Mouse (Mus musculus): Measurements from ENCODE around the gene Vapb. TPM values are rescaled to one million over a fixed set of nuclear protein-coding genes. Genes with fewer than 3 reads are reported as not detected.
"Not testable (repeated sequence)": the region's sequence is repeated elsewhere in the genome, so short reads cannot be mapped to it uniquely, and the experiment has no call there.

Vapb gene
- total RNA-seq (2021): 100 to 1,000 TPM; 128 TPM

DNA sequence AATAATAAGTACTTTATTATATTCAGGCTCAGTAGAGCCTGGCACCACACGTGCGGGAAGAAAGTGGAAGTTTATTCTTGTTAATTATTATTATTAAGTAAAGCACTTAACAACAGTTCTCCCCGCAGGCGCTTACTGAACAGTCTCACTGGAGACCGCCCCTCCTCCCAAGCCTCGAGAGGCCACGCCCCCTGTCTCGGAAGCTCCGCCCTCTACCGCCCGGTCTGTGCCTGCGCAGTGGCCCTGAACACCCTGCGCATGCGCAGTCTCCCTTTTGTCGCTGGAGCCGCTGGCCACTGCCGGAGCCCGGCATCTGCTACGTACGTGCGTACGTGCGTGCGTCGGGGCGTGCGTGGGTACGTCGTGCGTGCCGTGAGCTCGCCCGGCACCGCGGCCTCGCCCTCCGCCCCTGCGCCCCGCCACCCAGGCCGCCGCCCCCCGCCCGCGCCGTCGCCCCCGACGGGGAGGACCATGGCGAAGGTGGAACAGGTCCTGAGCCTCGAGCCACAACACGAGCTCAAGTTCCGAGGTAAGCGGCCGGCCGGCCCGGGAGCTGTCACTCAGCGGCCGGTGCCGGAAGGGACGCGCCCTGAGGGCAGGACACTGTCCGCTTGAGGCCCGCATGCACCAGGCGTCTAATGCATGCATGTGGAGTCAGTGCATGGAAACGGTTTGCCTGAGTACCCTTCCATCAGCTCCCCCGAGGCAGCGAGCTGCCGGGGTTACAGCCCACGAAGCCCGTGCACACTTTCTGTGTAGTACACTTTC, at the start of gene Vapb:
Vapb (plus strand) TSS at position 290 of the 768 bp plus-strand sequence.
- intact Hi-C loops (cut with DNase I): loop anchor here (2.0 to 5.0 kb wide), 2 partner anchors 75 to 373 kb away; partner anchors contain the start of gene Npepl1
- peak; percentile 97 for DNase-seq (ENCODE audit: low spot score)

DNA sequence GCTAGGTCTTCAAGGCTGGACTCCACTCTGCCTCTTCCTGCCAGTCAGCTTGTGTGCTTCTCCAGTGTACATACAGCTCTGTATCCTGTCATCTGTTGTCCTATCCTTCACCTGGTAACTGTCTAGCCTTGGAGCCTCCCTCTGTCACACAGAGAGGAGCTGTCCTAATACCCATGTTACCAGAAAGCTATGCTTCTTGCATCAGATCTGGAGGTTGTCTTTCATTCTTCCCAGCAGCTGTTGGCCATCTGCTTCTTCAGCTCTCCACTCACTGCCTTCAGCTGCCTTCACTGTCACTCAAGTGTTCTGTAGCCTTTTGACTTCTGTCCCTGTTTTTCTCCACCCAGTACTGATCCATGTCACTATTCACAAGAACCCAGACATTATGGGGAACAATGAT, 47.5 kb upstream of the Vapb start:
- DNase-seq (ENCODE audit: low spot score): no peak
- intact Hi-C loops (cut with DNase I): no loop called here

DNA sequence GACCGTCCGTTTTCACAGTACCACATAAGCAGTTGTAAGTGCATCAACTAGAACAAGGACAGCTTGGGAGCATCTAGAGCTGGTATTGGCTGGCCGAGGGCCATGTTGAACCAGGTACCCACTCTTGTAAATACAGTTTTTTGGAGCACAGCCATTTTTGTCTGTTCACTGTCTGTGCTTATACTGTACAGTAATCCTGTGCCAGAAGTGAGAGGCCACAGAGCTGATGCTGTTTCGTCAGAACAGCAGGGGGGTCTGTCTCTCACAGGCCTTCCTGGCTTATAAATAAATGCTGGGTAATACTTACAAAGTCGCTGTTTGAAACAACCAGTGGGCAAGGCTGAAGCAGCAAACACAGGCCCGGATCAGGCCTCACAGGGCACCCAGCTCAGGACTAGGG, 45.6 kb upstream of the Vapb start:
- DNase-seq (ENCODE audit: low spot score): no peak
- intact Hi-C loops (cut with DNase I): no loop called here

DNA sequence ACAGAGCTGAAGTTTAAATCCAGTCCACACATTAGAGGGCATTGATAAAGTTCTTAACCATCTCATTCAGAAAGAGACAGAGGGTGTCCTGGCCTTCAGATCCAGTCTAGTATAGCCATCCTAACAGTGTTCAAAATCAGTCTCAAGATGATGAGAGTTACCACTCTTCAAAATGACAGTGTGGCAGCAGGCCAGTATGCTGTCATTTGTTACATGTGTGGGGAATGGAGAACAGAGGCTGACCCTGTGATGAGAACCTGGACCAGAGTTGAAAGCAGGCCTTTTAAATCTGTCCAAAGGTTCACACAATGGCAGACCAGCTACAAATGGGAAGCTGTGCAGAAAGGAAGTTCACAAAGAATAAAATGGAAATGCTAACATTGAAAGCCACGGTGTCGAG, 44.6 kb upstream of the Vapb start:
- intact Hi-C loops (cut with DNase I): no loop called here
- no peak for DNase-seq (ENCODE audit: low spot score)

DNA sequence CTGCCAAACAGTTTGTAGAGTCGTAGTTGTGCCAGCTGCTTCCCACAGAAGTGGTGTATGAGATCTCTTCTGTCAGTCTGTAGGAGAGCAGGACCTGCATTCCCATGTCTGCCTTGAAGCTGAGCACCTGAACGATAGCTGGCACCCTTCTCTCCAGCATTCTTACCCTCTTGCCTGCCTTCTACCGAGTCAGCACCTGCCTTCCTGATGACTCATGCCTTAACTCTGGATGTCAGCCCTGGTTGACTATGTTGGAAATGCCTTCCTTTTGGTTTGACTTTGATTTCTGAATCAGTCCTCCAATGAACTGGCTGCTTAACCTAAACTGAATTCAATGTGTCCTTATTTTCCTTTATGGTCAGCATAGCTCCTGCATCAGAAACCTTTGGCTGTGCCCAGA, 38.5 kb upstream of the Vapb start:
- intact Hi-C loops (cut with DNase I): no loop called here
- no peak for DNase-seq (ENCODE audit: low spot score)

DNA sequence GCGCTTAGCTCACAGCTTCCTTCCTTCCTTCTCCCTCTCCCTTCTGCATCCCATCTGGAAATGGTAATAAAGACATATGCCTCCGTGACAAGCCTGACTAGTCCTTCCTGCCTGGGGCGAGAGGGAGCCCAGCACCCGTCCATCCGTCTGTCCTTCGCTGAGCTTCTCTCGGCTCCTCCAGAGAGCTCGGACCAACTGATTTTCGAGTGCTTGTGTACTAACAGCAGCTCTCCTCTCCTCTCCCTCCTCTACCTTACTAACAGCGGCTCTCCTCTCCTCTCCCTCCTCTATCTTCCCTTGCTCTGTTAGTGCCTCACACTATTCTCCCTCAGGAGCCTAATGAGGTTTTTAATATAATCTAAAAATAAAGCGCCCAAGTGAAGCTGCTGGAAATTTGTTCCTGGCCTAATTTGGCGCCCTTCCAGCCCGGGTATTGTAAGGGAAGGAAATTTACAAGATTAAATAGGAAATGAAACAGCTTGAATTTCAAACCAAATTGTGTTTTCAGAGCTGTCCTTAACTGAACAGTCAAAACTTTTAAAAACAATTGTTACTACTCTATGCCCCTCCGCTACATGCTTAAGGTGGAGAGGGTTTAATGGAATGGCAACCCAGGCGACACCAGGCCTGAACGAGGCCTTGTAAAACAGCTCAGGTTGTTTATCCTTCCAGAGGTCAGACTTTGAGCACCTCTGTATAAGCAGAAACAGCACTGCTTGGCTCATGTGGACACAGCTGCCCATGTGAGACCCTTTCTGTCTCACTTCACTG, 35.0 kb upstream of the Vapb start:
- no peak for DNase-seq (ENCODE audit: low spot score)
- intact Hi-C loops (cut with DNase I): loop anchor here (10.0 kb wide), 1 partner anchor 87 kb away; no protein-coding TSS in a partner anchor

DNA sequence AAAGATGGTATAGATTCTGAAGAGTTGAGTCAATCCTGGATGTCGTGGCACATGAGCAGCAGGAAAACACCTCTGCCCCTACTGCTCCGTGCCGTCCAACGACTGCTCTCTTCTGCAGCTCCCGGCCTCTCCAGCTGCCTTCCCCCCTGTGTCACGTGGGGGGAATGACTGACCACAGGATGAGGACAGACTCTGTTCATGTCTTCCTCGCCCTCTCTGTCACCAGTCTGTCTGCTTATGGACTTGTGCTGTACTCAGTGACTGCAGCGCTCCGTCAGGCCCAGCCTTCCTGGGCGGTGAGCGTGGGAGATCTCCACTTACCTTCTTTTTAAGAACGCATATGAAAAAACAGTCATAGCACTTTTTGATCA, 34.5 kb upstream of the Vapb start:
- intact Hi-C loops (cut with DNase I): loop anchor here (10.0 kb wide), 1 partner anchor 88 kb away; no protein-coding TSS in a partner anchor
- DNase-seq (ENCODE audit: low spot score): no peak

DNA sequence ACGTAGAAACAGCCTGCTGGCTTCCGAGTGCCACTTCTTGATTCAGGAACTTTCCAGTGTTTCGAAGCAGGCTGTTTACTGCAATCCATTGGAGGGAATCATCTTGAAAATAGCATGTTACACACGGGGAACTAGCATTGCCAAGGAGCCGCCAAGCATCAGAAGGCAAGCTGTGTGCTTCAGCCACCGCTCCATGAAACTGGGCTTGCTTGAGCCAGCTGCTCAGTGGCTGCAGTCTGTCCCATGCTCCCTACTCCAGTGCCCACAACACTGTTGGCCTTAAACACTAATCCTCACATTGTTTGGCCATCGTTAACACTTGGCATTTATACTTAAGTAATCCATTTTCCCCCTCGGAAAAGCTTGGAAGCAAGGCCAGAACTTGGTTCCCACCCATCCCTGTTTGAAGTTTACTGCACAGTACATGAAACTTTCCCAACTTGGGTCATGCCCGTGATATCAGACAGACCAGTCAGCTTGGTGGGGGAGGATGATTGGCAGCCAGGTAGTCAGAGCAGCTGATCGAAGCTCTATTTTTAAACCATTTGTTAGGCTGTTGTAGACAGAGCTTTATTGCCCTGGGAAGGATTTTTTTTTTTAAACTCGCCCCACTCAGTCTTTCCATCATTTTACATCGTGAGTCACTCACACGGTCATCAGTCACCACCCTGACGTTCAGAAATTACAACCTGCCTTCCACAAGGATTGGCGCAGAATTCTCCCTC, 31.3 kb upstream of the Vapb start:
- no peak for DNase-seq (ENCODE audit: low spot score)
- intact Hi-C loops (cut with DNase I): loop anchor here (10.0 kb wide), 1 partner anchor 91 kb away; no protein-coding TSS in a partner anchor

DNA sequence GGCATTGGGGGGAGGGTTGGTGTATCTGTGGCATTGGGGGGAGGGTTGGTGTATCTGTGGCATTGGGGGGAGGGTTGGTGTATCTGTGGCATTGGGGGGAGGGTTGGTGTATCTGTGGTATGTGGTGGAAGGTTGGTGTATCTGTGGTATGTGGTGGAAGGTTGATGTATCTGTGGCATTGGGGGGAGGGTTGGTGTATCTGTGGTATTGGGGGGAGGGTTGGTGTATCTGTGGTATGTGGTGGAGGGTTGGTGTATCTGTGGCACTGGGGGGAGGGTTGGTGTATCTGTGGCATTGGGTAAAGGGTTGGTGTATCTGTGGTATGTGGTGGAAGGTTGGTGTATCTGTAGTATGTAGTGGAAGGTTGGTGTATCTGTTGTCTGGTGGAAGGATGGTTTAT, 29.7 kb upstream of the Vapb start:
- not testable (repeated sequence) for DNase-seq (ENCODE audit: low spot score)
- intact Hi-C loops (cut with DNase I): loop anchor here (10.0 kb wide), 1 partner anchor 93 kb away; no protein-coding TSS in a partner anchor

DNA sequence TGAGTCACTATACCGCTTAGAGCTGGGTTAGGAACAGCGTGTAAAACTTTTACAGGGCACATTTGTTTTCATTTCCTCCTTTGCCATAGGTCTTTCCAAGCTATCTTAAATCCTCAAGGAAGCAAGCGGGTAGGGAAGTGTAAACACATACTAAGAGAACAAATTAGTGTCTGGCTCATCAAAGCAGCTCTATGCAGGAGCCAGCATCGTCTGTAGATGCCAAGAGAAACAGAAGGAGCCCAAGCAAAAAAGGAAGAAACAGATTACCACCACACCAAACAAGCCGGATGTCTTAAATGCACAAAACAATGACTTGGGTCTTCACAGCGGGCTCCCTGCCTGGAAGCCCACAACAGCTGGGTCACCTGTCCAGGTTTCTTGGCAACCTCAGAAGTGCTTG, 27.1 kb upstream of the Vapb start:
- intact Hi-C loops (cut with DNase I): no loop called here
- no peak for DNase-seq (ENCODE audit: low spot score)

DNA sequence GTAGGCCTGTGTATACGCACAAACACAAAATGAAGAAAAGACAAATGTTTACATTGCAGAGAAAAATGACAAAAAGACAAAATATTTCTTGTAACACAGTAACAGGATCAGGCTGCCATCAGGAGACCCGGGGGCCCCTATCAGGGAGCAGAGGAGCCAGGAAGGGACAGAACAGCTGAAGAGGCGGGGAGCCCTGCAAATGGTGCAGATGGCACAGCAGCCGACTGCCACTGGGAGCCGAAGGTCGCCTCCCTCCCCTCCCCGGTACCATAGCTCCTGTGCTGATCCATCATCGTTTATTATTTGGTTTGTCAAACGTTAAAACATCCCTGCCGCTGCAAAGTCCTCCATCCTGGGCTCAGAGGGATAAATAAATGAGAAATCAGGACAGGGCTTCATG, 24.7 kb upstream of the Vapb start:
- intact Hi-C loops (cut with DNase I): no loop called here
- no peak for DNase-seq (ENCODE audit: low spot score)

DNA sequence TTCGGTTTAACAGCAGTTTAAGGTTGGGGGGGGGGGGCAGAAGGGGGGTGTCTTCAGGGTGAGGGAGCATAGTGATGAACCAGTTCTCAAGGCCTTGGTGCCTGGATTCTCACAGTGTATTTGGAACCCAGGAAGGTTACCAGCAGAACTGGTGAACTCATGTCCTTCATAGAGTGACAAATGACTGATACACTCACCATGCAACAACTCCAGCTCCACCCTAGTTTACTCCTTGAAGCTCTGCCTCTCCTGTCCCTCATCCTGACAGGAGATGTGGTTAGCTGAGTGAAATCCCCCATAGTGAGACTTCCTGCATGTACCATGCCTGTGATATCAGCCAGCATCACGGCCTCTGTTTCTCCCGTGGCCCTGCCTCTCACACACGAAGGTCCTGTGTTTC, 24.1 kb upstream of the Vapb start:
- DNase-seq (ENCODE audit: low spot score): no peak
- intact Hi-C loops (cut with DNase I): no loop called here

DNA sequence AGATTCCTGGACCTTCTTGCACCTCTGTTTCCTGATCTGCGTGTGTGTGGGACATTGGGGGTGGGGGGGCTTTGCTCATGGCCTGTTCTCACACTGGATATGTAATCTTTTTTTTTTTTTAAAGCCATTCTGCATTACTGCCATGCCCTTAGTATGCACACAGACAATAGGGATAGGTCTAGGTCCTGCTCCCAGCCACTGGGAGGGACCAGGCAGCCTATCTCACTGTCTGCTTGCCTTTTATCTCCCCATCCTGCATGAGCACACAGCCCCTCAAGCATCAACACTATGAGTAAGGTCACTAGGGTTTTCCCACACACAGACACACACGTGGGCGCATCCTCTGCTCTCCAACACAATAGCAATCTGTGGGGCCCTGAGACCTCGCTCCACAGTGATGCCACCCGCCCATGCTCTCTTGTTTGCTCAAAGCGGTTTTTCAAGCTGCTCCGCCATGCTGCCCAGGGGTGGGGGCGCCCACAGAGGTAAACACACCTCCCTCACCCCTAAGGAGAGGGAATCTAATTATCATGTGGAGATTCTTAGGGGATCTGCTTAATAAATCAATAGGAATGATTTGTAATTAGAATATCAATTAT, 22.6 kb upstream of the Vapb start:
- intact Hi-C loops (cut with DNase I): no loop called here

DNA sequence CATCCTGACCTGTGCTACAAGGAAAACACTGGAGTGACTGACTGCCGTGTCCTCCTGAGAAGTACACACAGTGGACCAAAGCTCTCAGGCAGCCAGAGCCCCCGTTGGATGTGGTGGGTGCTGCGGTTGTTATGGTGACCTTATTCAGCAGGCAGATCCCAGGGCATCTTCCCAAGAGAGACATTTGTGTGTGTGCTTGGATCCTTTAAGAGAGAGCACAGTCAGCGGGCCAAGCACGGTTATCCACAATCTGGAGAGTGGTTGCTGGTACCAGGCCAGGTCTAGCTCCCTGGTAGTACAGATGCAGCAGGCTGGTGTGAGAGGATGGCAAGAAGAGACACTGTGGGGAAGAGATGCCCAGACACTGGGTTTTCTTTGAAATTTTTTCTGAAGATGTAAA, 20.3 kb upstream of the Vapb start:
- intact Hi-C loops (cut with DNase I): no loop called here
- no peak for DNase-seq (ENCODE audit: low spot score)

More for the DNA sequence above, 22.6 kb upstream of the Vapb start:
- no peak for DNase-seq (ENCODE audit: low spot score)

DNA sequence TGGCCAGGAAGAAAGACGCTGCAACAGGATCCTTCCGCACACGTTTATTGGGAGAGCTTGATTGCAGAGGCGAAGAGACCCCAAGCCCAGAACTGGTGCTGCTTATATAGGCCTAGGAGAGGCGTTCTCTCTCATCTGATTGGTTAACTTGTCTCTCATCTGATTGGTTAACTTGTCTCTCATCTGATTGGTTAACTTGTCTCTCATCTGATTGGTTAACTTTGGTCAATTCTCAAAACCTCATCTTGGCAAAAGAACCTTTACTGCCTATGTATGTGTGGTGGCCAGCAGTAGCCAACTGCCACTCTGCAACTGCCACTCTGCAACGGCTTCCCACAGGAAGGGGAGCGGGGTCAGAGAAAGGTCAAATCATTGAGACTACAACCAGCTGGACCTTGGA, 18.2 kb upstream of the Vapb start, which contains the start of gene 1700010B08Rik:
1700010B08Rik (plus strand) TSS at position 301 of the 400 bp plus-strand sequence.
- intact Hi-C loops (cut with DNase I); DNase-seq (ENCODE audit: low spot score): not testable (repeated sequence)

DNA sequence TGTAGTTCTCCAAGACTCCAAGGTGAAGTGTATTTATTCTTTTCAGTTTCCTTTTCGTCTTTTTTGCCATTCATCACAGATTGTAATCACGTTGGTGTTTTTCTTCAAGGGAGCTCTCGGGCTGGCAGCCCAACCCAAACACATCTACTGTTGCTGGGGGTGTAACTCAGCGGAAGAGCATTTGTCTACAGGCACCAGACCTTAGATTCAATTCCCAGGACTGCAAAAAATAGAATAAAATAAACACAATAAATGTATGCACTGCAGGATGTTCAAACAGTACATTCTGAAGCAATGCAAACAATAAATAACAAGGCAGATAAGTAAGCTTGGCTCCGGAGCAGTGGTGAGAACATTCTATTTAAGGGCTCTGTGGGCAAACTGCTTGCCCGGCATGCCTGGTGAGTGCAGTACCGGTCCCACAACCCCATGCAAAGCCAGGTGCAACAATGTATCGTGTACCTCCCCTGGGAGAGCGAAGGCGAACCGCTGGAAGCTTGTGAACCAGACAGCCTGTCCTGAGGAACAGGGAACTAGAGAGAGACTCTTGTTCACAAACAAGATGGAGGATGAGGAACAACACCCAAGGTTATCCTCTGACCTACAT, 15.0 kb upstream of the Vapb start:
- DNase-seq (ENCODE audit: low spot score): no peak
- intact Hi-C loops (cut with DNase I): no loop called here

DNA sequence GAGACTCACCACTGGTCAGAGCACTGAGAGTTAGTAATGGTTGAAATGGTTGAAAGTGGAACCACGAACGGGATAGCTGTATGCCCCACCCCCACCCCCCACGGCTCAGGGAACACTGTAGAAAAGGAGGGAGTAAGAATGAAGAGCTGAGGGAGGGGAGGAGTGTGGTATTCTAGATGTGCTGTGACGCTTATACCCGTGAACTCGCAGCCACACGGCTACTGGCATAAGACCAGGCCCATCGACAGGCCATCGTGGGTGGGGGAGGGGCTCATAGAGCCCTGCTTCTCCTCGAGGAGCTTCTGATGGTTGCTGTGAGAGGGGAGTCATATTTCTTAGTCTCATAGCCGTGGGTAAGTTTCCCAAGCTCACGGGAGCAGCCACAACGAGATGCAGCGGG, 12.9 kb upstream of the Vapb start:
- intact Hi-C loops (cut with DNase I): no loop called here
- no peak for DNase-seq (ENCODE audit: low spot score)

DNA sequence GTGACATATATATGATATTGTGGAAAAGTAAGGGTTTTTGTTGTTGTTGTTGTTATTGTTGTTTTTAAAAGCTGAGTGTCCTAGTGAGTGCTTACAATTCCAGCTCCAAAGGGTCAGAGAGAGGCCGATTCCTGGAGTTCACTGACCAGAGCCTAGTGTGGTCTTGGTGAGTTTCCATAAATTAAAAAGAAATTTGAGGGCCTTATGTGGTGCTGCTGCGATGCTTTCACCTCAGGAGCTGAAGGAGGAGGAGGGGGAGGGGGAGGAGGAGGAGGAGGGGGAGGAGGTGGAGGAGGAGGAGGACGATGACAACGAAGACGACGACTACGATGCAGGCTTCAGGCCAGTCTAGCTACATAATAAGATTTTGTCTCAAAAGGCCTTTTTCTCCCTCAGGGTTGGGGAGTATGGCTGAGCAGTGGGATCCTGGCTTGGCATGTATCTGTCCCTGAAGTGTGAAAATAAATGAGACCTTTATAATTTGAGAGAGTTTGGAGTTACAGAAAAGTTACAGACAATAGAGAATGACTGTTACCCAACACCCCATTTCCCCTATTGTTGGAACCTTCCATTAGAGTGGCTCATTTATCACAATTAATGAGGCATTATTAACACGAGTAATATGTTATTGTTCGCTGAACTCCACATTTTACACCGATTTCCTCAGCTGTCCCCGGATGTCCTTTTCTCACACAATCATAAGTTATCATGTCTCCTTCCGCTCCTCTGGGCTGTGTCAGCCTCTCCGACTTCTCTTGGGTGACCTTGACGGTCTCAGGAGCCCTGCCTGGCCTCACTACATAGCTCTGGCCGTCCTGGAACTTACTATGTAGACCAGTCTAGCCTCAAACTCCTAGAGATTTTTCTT, 12.1 kb upstream of the Vapb start:
- DNase-seq (ENCODE audit: low spot score): no peak
- intact Hi-C loops (cut with DNase I): no loop called here

DNA sequence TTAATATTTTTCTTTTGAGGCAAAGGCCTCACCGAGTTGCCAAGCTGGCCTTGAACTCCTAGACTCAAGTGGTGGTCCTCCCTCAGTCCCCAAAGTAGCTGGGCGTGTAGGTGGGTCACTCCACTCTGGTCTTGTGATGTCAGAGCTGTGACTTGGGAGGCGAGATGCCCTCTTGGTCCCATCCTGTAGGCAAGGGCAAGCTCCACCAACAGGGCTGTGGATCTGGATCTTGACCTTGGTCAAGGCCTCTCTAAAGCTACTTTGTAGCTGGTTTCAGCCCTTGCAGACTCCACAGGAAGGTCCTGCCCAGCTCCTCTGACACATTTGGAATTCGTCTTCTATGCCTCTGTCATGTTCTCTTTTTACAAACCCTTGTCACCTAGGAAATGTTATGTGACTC, 11.5 kb upstream of the Vapb start:
- DNase-seq (ENCODE audit: low spot score): no peak
- intact Hi-C loops (cut with DNase I): no loop called here
